Mouse (Mus musculus) embryonic stem cell, embryonic (primary cell): Measurements from ENCODE around the gene Them7.

Source experiments
- CTCF ChIA-PET, 4 experiments: fragments of 300-600 bp in 2 of 4; fragments of 350-600 bp in 2 of 4; sonication (Branson Sonifier 250); formaldehyde crosslinking; loops; one replicate each; lab custom pipeline; 2022; ENCODE audit warnings: inconsistent platforms in 2 of 4; lab: Charles Lee
- POLR2A ChIA-PET, 4 experiments: fragments of 300-600 bp in 2 of 4; fragments of 350-600 bp in 2 of 4; sonication (Branson Sonifier 250); formaldehyde crosslinking; loops; one replicate each; lab custom pipeline; 2022; ENCODE audit warnings: antibody characterized with exemption in 4 of 4, inconsistent platforms in 1 of 4; lab: Charles Lee

Them7 gene

DNA sequence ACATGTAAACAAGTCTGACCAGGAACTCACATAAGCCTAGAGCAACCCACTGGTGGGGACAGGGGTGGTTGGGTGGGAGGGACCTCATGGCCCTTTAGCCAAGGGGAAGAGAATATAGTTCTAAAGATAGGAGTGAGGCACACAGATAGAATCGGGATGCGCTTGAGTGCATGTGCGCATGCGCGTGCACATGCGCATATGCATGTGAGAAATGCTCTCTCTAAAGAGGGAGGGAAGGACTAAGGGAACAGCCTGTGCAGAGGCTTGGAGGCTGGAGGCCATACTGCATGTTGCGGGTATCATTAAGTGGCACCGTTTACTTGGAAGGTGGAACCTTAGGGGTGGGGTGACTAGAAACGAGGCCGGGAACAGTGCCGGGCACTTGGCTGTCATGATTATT lies 37.2 kb downstream of the Them7 start:
- CTCF ChIA-PET, result no interaction called here
- POLR2A ChIA-PET, result no interaction called here

DNA sequence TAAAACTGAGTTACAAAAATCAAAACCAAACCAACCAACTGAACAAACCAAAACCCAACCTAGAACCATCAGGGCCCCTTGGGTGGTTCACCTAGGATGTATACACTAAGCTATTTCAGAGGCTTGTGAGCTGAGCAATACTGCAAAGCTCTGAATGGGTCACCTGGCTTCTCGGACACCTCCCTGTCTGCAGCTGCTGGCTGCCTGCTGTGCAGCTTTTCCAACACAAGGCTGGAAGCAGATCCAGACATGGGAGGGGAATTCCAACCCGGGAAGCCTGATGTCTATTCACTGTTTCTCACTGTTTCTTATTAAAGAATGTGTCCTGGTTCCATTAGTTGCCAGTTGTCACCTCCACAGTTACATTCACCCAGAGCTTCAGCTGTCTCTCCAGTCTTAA lies 39.1 kb downstream of the Them7 start:
- POLR2A ChIA-PET, result interaction anchor here in 1 of 4 experiments (0.9 to 1.5 kb wide), 2 partner anchors 17 to 135 kb away, joined by 3 to 4 read pairs; no protein-coding TSS in a partner anchor
- CTCF ChIA-PET, result interaction anchor here in 2 of 4 experiments (1.3 to 1.7 kb wide), 2 partner anchors 48 to 49 kb away, joined by 4 to 12 read pairs; no protein-coding TSS in a partner anchor

DNA sequence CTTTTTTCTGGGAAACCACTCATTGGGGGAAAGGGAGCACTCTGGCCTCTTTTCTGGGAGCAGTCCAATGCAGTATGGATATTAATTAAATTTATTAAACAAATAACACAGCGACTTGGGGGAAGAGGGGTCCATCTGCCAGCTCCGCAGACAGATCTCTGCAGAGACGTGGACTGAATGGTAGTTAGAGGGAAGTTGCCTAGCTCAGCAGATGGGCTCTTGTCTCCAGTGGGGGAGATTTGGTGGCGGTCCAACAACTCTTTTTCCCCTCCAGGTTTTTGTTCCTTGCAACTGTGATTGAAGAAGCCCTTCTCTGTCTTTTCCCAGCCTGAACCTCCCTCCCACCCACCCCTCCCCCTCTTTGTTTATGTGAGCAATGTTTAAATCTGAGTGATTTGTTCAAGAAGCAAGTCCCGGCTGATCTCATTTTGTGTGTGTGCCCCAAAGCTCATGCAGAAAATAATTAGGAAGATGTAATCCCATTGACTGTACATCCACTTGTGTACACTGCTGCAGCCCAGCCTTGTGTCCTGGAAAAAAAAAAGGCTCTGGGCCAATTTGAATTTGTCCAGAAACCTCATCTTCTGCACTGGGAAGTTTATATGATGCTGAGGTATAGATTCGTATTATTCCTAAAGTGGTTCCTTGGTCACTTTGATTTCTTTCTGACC lies 58.4 kb downstream of the Them7 start:
- ChIA-PET POLR2A (no interaction called here), CTCF (no interaction called here)

DNA sequence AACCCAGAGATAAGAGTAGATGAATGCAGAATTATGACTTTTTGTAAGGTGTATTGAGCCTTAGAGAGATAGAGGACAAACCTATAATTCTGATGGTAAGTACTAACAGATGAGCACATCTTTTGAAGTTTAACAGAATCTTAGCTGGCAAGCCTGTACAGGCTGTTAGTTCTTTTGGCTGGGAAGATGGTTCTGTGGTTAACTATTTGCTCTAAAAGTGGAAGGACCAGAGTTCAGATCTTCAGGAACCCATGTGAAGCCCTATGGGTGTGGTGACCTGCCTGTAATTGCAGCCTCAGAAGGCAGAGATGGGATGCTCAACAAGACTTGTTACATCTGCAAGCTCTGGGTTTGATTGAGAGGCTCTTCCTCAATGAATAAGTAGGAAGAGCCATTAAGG lies 59.7 kb downstream of the Them7 start:
- ChIA-PET POLR2A (interaction anchor here in 1 of 4 experiments (0.6 to 1.4 kb wide), 3 partner anchors 9 to 24 kb away, joined by 3 to 4 read pairs (median 4); no protein-coding TSS in a partner anchor), CTCF (interaction anchor here in 3 of 4 experiments (0.5 to 0.8 kb wide), 4 partner anchors 9 to 599 kb away, joined by 3 to 9 read pairs (median 3); no protein-coding TSS in a partner anchor)

DNA sequence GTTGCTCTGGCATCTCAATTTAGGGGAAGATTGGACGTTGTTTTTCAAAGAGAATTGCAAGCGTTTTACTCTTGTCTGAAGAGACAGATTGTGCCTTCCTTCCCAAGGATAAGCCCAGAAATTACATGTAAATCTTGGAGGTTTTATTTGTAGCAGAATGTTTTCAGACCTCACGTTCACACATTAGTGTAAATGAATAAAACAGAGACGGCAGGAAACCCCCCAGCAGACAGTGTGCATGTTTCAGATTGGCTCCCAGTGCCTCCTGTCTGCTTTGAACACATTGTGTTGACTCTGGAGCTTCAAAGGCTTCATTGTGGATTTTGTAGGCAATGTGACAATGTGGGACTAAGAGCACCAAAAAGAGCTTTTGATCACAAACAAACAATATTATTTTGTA lies 60.7 kb downstream of the Them7 start:
- CTCF ChIA-PET, result interaction anchor here in 1 of 4 experiments (0.6 kb wide), 1 partner anchor 26 kb away, joined by 3 read pairs; no protein-coding TSS in a partner anchor

DNA sequence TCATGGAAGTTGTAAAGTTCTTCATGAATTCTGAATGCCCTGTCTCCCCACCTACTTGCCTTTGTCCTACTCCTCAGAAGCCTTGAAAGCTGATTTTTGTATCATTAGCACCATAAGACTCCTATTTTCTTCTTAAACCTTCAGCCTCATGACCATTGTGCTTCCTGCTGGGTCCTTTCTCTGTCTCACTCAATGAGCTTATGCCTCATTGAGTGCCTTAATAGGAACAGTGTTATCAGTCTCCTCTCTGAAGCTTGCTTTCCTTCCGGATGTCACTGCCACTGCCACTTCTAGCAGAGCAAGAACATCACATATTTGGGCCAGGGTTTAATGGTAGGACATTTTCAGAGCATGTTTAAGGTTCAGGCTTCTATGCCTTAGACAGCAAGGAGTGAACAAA lies 71.7 kb downstream of the Them7 start:
- POLR2A ChIA-PET, result interaction anchor here in 2 of 4 experiments (0.6 to 1.0 kb wide), 2 partner anchors 11 to 28 kb away, joined by 4 to 10 read pairs; no protein-coding TSS in a partner anchor

More for the DNA sequence above, 60.7 kb downstream of the Them7 start:
- POLR2A ChIA-PET, result interaction anchor here in 1 of 4 experiments (1.1 to 1.4 kb wide), 2 partner anchors 8 to 11 kb away, joined by 3 to 4 read pairs; no protein-coding TSS in a partner anchor

DNA sequence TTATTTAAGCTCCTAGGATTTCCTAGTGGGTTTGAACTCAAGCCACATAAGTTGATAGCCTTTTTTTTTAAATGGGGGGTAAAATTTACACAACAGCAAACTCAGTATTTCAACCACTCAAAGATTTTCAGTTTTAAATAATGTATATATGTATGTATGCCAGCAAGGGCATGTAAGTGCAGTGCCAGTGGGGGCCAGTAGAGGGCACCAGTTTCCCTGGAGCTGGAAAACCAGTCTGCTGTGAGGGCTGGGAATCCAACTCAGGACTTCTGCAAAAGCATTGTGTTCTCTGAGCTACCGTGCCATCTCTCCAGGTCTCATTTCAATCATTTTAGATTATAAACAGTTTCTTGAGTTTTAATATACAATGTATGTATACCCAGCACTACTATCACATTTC lies 74.8 kb downstream of the Them7 start:
- ChIA-PET POLR2A (no interaction called here), CTCF (interaction anchor here (0.5 to 1.8 kb wide), 18 partner anchors 9 to 431 kb away, joined by 3 to 21 read pairs (median 4); no protein-coding TSS in a partner anchor)

More for the DNA sequence above, 71.7 kb downstream of the Them7 start:
- CTCF ChIA-PET, result interaction anchor here in 3 of 4 experiments (0.6 to 2.1 kb wide), 4 partner anchors 16 to 28 kb away, joined by 4 to 8 read pairs (median 6); no protein-coding TSS in a partner anchor

DNA sequence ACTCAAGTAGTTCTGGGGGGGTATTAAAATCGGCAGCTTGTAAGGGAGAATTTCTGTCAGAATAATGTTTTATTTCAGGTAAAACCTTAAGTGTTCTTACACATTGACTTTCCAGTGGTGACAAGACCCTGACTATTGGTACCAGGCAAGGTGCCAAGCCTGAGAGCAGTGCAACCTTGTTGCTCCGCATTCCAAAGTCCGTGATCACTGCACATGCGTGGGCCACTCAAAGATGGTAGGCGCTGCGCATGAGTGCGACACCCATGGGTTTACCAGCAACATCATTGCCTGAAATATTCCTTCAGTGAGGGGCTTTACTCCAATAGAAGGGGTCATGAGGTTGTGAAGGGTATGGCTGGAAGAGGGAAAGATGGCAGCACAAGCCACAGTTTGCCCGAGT lies 77.0 kb downstream of the Them7 start:
- POLR2A ChIA-PET, result no interaction called here
- CTCF ChIA-PET, result interaction anchor here in 1 of 4 experiments (0.6 to 1.4 kb wide), 2 partner anchors 10 to 15 kb away, joined by 3 to 6 read pairs; no protein-coding TSS in a partner anchor

DNA sequence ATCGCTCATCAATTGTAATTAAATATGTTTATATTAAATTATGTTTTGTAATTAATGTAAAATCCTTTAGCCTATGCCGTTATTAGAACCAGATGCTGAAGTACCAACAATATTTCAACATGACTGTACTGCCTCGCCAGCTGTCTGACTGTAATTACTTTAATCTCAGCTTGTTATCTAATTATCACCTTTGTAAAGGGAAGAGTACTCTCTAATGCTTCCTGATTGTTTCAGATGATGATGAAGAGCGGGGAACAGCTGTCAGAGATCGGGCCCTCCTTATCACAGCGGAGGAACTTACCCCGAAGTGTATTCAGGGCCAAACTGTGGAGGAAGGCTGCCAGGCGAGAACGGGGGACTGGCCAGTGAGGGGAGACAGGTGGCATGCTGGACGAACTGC lies 77.4 kb downstream of the Them7 start:
- ChIA-PET POLR2A (no interaction called here), CTCF (no interaction called here)

DNA sequence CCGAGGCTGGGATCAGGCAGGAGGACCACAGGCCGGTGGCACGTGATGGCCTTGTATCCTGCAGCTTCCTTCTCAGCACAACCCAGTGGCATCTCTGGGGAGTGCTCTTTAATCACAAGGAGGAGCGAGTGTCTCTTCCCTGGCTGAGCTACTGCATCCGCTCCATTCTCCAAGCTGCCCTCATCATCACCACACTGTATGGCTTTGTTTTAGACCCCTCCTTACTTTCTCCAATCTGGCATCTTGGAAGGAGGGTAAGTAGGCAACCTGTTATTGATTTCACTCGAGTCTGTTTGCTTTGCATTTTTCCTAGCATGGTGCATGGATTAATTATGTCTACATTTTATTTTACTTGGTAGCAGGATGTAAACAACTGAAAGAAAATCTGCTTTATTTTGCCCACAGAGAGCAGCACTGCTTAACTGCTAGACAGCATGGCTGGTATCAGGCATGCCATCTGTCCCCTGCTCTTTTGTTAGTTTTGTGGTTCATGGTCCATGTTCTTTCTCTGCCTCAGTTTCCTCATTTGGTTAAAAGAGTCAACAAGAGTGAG lies 79.9 kb downstream of the Them7 start:
- CTCF ChIA-PET, result interaction anchor here in 1 of 4 experiments (0.6 kb wide), 1 partner anchor 360 kb away, joined by 3 read pairs; no protein-coding TSS in a partner anchor

DNA sequence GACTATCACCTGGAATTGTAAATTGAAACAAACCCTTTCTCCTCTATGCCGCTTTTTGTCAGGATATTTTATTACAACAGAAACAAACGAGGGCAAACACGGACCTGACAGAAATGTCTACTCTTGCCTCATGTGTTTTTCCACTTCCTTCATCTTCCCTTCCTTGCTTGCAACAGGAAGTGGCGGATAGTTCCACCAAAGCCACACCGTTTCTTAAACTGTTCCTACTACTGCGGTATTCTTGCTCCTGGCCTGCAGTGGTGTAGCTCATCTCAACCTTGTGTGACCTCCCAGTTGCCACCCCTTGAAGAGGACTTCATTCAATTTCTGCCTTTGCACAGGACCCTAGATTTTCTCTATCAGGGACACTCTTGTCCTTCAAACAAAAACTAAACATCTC lies 81.8 kb downstream of the Them7 start:
- ChIA-PET POLR2A (no interaction called here), CTCF (no interaction called here)

More for the DNA sequence above, 79.9 kb downstream of the Them7 start:
- POLR2A ChIA-PET, result no interaction called here

DNA sequence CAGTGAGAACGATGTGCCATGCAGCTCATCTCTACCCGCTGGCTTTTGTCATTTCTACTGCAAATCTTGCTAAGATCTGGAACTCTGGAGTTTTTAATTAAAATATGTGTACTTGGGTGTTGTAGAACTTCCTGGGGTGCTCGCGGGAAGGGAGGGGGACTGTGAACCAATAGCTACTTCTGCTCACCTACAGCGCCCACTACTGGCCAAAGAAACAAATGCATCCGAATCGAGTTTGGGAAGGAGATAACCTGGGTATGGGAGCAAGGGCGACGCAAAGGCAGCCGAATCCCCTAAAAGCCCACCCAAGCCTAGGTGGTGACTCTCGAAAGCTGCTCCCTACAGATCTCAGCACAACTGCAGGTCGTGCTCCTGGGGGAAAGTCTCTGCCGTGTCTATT lies 87.3 kb downstream of the Them7 start:
- ChIA-PET CTCF (interaction anchor here (0.5 to 2.6 kb wide), 43 partner anchors 8 to 772 kb away, joined by 3 to 21 read pairs (median 3); partner anchors contain the start of gene Rcn1 (in 1 of the 4)), POLR2A (interaction anchor here in 1 of 4 experiments (1.1 kb wide), 2 partner anchors 117 to 125 kb away, joined by 3 read pairs; no protein-coding TSS in a partner anchor)

DNA sequence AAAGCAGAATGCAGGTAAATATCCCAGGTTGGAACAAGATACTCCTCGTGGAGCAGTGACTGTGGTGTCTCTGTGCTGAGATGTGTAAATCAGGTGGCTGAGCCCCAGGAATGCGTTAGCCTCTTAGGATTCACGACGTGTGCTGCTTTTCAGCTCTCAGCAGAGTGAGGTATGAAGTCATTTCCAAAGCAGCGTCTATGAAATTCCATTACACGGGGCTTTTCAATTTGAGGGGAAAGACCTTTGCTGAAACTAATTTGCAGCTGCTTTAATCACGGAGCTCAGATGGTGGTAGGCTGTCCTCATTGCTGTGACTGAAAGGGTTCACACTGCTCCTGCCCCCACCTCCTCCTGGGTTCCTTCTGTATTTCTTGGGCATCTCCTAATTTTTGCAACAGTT lies 87.9 kb downstream of the Them7 start:
- ChIA-PET CTCF (interaction anchor here (0.5 to 2.6 kb wide), 25 partner anchors 11 to 772 kb away, joined by 3 to 21 read pairs (median 4); no protein-coding TSS in a partner anchor), POLR2A (interaction anchor here in 1 of 4 experiments (1.1 kb wide), 2 partner anchors 117 to 124 kb away, joined by 3 read pairs; no protein-coding TSS in a partner anchor)

DNA sequence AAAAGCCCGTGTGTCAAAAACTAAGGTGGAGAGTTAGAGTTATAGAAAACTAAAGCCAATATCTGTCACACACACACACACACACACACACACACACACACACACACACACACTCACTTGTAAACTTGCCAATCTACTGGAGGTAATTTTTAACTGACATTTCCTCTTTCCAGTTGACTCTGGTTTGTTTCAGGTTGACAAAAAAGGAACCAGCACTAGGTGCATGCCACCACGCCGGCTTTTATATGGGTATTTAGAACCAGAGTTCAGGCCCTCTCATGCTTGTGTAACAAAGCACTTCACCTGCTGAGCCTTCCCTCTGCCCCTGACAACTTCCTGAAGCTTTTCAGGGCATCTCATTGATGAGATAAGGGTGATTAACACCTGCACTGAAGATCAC lies 89.0 kb downstream of the Them7 start:
- CTCF ChIA-PET, result interaction anchor here in 3 of 4 experiments (0.6 to 2.6 kb wide), 4 partner anchors 14 to 476 kb away, joined by 4 to 21 read pairs (median 8); no protein-coding TSS in a partner anchor
- POLR2A ChIA-PET, result interaction anchor here in 1 of 4 experiments (0.7 kb wide), 1 partner anchor 604 kb away, joined by 7 read pairs; no protein-coding TSS in a partner anchor

DNA sequence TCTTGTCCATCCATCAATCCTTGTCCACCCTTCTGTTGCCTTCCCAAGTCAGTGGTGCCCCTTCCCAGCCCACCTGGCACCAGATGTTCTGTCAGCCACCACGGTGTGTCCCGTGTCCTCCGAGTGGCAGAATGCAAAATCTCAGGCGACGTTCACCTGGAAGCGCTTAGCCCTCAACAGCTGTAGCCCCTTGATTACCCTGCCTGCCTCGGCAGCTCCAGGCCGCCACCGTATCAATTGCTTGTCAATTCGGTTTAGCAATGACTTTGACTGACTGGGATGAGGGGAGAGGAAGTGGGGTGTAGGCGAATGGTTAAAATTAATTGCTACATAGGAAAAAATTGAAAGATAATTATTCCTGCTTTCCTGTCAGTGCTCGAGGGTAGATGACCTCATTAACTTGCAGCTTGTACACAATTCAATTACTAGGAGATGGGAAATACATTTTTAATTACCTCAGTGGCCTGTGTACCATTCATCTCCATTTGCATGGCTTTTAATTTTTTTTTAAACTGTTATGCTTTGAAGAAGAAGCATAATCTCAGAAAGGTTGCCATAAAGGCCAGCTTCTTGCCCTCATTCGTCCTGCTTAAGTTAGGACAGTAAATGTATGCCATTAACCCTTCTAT lies 93.5 kb downstream of the Them7 start:
- ChIA-PET CTCF (no interaction called here), POLR2A (interaction anchor here in 1 of 4 experiments (0.6 kb wide), 2 partner anchors 137 to 1485 kb away, joined by 3 to 5 read pairs; no protein-coding TSS in a partner anchor)

DNA sequence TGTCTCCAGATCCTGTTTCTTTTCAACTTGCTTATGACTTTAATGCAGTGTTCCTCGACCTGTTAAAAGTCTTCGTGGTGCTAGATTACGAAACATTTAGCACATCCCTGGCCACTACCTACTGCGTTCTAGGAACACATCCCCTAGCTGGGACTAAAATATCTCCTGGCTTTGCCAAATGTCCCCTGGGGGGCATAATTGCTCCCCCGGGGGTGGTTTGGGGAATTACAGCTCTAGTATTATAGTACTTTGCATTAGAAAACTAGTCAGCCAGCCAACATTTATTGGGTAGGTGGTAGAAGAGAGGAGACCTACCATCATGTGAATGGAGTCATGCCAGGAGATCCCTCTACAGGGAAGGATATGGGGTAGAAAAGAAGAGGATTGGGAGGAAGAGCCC lies 101.9 kb downstream of the Them7 start:
- ChIA-PET POLR2A (interaction anchor here in 1 of 4 experiments (0.6 kb wide), 1 partner anchor 105 kb away, joined by 5 read pairs; no protein-coding TSS in a partner anchor), CTCF (interaction anchor here in 2 of 4 experiments (0.5 to 1.3 kb wide), 4 partner anchors 15 to 36 kb away, joined by 3 to 4 read pairs (median 3); no protein-coding TSS in a partner anchor)

DNA sequence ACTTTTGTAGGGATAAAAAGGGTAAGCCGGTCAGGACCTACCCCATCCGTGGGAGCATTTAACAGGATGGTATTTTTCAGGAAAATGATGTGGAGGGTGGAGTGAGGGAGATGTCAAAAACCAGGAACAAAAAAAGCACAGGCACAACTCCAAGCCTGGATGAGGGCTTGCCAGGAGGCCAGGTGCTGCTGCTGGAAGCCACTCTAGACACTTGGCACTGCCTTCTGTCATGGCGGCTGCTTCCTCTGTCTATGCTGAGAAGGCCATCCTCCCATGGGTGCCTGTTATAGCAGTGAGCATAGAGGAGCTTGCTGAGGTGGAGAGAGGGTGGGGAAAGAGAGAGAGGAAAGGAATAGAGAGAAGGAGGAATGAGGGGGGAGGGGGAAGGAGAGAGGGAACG lies 105.9 kb downstream of the Them7 start:
- ChIA-PET POLR2A (interaction anchor here in 1 of 4 experiments (0.6 kb wide), 1 partner anchor 1502 kb away, joined by 4 read pairs; no protein-coding TSS in a partner anchor), CTCF (interaction anchor here in 1 of 4 experiments (0.6 kb wide), 1 partner anchor 38 kb away, joined by 3 read pairs; no protein-coding TSS in a partner anchor)

DNA sequence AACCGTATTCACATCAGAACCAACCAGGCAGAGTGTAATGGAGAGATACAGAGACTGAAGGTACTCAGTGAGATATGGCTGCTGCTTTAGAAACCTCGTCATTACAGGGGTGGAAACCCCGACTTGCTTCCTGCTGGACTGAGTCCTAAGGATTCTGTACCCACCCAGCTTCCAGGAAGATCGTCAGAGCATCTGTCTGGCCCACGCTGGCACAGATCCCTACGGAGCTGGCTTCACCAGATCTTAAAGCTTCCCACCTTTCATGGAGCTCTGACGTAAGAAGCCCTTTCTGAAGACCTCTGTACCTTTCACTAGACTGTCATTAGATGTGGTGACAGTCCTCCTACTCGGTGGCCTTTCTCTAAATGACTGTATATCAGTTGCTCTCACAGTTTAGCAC lies 109.0 kb downstream of the Them7 start:
- CTCF ChIA-PET, result interaction anchor here in 3 of 4 experiments (0.6 to 1.9 kb wide), 4 partner anchors 22 to 749 kb away, joined by 3 to 6 read pairs (median 4); no protein-coding TSS in a partner anchor
- POLR2A ChIA-PET, result interaction anchor here in 1 of 4 experiments (0.5 to 0.7 kb wide), 2 partner anchors 18 to 106 kb away, joined by 4 read pairs; no protein-coding TSS in a partner anchor
